Mouse (Mus musculus) layer of hippocampus, adult 2 months (tissue): ENCODE measurements at regions not wholly inside any gene's neighbourhood (a gene's known extent, or its start where the extent isn't known, plus 50 kb on each side); places are given as distances from the start of the nearest gene placed in this dataset.

Experiments
- DNase-seq, 2 experiments: peaks; one replicate each; pipeline ENCODE4 v3.0.0; 2022; ENCODE audit warnings: low spot score in 2 of 2
- H3K27ac ChIP-seq: fragments of 200-600 bp; 2 replicates; pipeline ENCODE4 v1.8.1; 2022
- H3K4me3 ChIP-seq: fragments of 200-600 bp; 2 replicates; pipeline ENCODE4 v1.8.1; 2022; ENCODE audit warnings: mild to moderate bottlenecking
- CTCF ChIP-seq: fragments of 200-600 bp; conservative IDR thresholded peaks from 2 replicates; pipeline ENCODE4 v1.8.1; 2022; ENCODE audit warnings: antibody characterized with exemption, mild to moderate bottlenecking, moderate library complexity

DNA sequence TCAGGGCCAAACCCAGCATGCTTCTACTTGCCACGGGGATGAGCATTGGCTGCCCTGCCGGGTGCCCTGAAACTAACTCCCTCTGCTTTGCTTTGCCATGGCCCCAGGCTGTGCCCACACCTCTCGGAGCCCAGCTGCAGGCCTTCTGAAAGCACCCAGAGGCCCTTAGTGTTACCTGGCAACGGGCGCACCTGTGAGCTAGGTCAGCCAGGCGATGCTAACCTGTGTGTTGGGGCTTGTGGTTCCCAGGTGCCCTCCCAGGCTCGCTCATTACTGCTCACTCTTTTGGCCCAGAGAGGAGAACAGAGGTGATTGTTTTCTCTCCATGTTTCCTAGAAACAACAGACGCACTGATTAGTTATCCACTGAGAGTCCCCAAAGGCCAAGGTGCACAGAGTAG, 243.4 kb upstream of the Id4 start:
- H3K4me3 ChIP-seq = no peak overlapping the region
- DNase-seq = no peak
- no peak for TF ChIP-seq CTCF
- no peak overlapping the region for H3K27ac ChIP-seq

DNA sequence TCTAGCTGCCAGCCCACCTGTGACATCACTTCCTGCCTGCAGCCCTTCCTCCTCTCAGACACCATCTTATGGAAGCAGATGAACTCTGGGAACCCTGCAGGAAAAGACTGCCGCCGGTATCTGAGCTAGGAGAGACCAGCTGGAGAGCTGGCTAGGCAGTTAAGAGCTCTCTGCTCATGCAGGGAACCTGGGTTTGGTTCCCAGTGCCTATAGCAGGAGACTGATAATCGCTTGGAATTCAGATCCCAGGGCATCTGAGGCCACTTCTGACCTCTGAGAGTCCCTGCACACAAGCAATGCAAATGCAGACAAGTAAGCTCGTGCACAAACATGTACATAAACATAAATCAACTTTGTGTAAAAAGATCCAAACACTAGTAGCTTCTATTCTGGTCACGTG, 242.4 kb upstream of the Id4 start:
- no peak for TF ChIP-seq CTCF
- no peak overlapping the region for H3K4me3 ChIP-seq
- no peak overlapping the region for H3K27ac ChIP-seq
- no peak for DNase-seq

DNA sequence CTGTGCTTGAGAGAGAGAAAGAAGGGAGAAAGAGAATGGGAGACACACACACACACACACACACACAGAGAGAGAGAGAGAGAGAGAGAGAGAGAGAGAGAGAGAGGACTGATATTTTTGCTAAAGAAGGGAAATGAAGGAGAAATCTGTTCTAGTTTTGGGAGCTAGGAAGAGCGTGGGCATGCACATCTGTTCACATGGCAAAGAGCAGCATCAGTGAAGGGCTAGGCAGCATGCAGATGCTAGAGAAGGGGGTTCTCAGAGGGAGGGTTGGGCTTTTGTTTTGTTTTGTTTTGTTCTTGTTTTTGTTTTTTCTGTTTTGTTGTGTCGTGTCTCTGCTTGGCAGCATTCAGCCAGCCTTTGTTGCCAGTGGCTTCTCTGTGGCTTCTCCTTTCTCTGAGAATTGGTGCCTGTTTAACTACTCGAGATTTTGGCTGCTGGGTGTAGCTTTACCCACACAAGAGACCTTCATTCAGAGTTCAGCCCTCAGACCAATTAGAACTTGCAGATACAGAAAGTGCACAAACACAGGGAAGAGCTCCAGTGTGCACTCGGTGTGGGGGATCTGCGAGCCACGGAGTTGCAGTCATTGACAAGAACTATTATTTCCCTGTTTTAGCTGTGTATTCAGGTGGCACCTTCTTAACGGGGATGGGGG, 237.9 kb upstream of the Id4 start:
- no peak for DNase-seq
- Histone ChIP-seq H3K27ac (no peak overlapping the region), H3K4me3 (no peak overlapping the region)
- no peak for TF ChIP-seq CTCF

DNA sequence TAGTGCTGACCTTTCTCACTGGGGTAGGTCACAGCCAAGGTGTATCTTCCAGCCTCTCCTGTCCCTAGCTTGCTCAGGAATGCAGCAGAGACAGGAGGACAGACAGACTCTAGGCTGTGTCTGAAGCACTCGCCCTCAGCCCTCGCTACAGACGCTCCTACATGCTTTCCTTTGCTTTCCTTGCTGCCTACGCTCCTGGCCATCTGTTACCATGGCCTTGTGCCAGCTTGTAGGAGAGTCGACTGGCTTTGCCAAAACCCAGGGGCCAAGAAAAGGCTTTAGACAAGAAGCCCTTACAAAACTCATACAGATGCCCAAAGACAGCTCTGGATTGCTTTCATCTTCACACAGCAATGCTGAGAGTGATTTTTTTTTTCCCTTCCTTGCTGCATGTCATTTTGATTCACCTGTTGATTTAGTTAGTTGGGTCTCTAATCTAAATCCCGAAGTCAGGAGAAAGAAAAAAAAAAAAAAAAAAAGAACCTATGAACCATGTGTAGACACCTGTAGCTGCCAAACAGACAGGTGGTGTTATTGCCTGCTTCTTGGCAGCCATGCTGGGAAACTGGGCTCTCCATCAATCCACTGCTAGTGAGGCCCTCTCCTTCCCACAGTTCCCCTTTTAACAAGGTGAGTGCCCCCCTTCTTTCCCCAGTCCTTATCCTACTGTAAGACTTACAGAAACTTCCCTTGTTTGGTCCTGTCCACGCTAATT, 233.1 kb upstream of the Id4 start:
- no peak overlapping the region for H3K27ac ChIP-seq
- DNase-seq = peak; percentile 46 to 52
- no peak for TF ChIP-seq CTCF
- no peak overlapping the region for H3K4me3 ChIP-seq

DNA sequence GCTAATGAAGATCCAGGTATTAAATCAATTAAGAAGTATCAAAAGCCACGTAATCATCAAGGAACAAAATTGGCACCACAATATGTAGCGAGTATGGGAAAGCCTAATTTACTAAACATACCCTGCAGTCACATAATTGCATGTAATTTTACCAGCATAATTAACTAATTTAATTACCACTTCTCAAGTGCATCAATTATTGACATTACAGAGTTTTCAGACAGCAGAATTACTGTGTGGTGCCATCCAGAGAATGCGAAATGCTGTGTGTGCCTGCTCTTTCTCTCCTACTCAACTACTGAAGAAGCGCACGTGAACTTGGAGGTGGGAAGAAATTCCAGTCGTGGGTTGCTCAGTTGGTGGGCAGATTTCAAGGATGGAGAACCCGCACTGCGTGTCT, 229.5 kb upstream of the Id4 start:
- Histone ChIP-seq H3K27ac (no peak overlapping the region), H3K4me3 (no peak overlapping the region)
- no peak for TF ChIP-seq CTCF
- no peak for DNase-seq

DNA sequence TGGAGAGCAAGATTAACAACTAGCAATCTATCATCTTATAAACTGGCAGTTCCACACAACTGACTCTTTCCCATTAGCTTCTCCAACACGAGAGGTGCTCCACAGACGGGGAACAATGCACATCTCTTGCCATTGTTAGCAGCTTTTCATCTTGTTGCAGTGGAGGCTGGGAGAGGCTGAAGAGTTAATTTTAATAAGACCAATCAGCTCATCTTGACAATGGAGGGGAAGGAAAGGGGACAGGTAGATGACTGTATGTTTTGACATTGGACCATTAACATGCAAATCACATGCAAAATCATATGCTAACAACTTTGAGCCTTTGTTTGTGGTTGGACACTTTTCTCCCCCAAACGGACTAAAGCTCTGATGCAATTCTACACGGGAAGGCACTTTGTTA, 218.9 kb upstream of the Id4 start:
- Histone ChIP-seq H3K27ac (no peak overlapping the region), H3K4me3 (no peak overlapping the region)
- no peak for DNase-seq
- TF ChIP-seq CTCF = no peak

DNA sequence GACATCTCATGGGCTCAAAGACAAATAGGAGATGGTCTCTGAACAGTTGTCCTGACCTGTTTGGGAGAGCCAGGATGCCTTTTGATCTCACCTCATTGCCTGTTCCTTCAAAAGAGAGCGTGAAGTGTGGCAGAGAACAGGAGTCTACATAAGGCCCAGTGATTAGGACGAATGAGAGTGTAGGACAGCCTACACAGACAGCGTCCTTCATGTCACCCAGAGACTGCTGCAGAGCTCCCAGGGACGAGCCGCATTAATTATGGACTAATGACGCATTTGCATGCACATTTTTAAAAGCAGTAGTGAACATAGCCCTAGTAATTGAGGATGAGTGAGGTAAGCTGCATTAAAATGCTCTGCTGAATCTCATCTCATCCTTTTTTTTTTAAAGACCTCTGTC, 218.5 kb upstream of the Id4 start:
- TF ChIP-seq CTCF = no peak
- H3K27ac ChIP-seq = no peak overlapping the region

DNA sequence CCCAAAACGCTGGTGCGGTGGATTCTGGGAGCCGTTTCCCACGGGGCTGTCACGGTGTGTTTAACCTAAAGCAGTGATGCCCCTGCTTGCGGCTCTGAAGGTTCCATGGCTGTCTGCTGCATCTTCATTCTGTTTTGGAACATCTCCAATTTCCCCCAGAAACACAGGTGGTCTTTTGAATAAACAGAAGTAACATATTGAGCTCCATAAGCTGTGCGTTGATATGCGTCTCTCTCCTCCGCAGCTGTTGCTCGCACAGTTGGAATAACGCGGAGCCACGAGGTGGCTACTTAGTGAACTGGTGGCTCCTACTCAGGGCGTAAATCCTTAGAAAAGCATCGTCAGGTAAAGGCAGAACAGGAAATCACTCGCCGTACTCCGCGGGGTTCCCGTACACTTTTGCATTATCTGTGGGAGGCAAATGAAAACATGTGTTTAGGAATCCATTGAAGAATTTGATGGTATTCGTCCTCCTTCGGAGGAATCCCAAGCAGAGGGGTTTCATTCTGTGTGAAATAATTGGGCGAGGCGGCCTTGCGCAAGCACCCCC, 214.8 kb upstream of the Id4 start:
- no peak for TF ChIP-seq CTCF
- Histone ChIP-seq H3K27ac (no peak overlapping the region), H3K4me3 (0 out of 2 replicates have a peak overlapping the region, but pooled peaks have one; percentile 3)
- DNase-seq = no peak

More for the DNA sequence above, 218.5 kb upstream of the Id4 start:
- no peak overlapping the region for H3K4me3 ChIP-seq
- DNase-seq = no peak

DNA sequence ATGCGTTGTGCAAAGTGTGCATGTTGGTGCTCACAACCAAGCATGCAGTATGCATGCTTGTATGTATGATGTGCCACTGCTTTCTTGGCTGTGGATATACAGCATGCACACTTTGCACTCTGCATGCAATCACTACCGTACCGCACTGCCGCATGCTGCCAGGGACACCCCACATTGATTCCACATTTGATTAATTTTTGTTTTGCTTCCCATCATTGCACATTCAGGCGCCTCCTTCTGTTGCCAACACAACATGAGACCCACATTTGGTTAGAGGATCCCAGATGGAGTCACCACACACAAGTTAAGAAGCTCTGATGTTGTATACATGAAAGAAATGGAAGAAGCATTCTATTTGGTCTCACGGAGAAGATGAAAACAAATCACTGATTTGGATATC, 211.2 kb upstream of the Id4 start:
- peak in 1 of 2 experiments; percentile 13 for DNase-seq
- Histone ChIP-seq H3K4me3 (no peak overlapping the region), H3K27ac (no peak overlapping the region)
- no peak for TF ChIP-seq CTCF

DNA sequence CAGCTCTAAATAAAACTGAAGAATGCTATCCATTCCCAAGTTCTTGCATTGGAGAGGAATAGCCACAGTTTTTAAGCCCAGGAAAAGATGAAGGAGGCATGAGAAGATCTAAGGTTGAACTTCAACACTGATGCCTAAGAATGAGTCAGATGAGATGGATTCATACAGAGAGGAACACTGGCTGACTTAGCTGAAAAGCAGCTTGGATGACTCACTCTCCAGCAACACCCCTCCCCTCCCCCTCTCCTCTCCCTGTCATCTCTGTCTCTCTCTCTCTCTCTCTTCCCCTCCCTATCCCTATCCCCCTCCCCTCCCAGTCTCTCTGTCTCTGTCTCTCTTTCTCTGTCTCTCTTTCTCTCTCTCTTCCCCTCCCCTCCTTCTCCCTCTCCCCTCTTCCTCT, 186.4 kb upstream of the Id4 start:
- no peak overlapping the region for H3K27ac ChIP-seq
- DNase-seq = peak; percentile 21 to 27
- H3K4me3 ChIP-seq = no peak overlapping the region
- TF ChIP-seq CTCF = no peak

DNA sequence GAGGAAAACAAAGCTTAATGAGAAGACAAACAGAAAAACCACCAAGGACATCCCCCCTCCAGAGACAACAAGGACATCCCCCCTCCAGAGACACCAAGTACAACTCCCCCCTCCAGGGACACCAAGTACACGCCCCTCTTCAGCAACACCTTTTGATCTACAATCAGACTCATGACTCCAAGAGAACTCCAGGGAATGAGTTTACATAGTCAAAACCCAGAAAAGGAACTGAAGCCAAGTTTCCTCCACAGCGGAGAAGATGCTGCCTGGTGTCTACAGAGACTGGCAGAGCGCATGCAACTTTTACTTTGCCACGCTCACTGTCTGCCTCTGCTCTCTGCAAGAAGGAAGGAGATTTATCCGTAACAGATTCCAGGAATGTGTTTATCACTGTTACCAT, 185.7 kb upstream of the Id4 start:
- DNase-seq = no peak
- no peak for TF ChIP-seq CTCF
- no peak overlapping the region for H3K4me3 ChIP-seq
- no peak overlapping the region for H3K27ac ChIP-seq

DNA sequence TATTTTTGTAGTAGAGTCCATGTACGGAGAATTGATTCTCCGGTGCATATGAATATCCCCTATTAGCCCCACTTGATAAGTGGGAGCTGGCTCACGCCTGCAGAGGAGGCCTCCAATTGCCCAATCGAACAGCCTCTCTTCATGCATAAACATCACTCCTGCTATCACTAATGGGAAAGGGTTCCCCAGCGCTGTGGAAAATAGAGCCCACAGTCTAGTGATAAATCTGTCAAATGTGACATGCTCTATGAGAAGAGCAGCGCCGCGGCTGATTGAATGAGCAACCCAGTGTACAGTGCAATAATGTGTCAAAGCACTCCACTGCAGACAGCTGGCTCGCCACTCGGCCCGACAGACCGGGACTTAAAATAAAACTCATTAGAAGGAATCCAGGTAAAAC, 182.8 kb upstream of the Id4 start:
- no peak overlapping the region for H3K27ac ChIP-seq
- DNase-seq = no peak

DNA sequence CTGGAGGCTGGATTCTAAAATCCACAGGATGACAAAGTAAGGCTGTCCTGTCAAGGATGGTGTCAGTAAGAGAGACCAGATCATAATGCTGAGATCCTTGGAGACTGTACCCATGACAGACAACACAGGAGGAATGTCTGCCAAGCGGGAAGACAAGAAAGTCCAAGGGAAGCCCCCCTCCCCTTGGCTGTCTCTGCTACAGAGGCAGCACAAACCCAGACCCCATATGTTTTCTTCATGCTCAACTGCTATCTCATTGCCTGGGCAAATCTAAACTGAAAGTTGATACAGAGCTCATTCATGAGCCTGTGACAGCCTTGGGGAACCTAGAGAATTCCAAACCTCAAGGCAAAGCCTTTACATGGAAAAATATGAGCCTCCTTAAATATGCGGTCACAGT, 177.7 kb upstream of the Id4 start:
- Histone ChIP-seq H3K27ac (no peak overlapping the region), H3K4me3 (no peak overlapping the region)
- DNase-seq = no peak
- no peak for TF ChIP-seq CTCF

More for the DNA sequence above, 182.8 kb upstream of the Id4 start:
- no peak for TF ChIP-seq CTCF
- no peak overlapping the region for H3K4me3 ChIP-seq

DNA sequence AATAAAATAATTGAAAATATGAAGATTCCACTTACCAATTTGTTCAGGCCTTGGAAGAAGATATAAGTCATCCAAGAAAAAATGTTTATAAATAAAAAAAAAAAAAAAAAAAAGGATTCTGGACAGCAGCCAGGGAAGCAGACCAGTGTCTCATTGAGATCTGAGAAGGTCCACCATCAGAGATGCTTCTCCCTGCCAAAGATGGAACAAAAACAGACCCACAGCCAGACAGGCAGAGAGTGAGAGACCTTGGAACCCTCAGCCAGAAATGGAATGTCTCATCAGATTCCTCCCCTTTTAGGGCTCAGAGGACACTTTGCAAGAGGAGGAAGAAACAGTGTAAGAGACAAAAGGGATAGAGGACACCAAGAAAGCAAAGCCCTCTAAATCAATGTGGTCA, 177.2 kb upstream of the Id4 start:
- no peak for DNase-seq
- H3K27ac ChIP-seq = no peak overlapping the region
- no peak for TF ChIP-seq CTCF
- no peak overlapping the region for H3K4me3 ChIP-seq
